Mouse (Mus musculus) gastrocnemius, postnatal 10 days (tissue): ENCODE measurements around the gene Klf2. TPM values are rescaled to one million over a fixed set of nuclear protein-coding genes. Genes with fewer than 3 reads are reported as not detected.

Experiments
- total RNA-seq, 2 experiments: library from RNA; stranded (reverse); gene quantifications; 2 replicates each; pipeline ENCODE4 v1.2.3; 2021

Klf2 gene
- total RNA-seq, 2 experiments from 2014 or later, result 25.2 to 31.9 TPM

Other genes with a start within 250 kb of the Klf2 start
- not detected for gene Olfr373, start 235.9 kb upstream of the Klf2 start, total RNA-seq
- not detected for gene Olfr374, start 212.0 kb upstream of the Klf2 start, total RNA-seq
- 100 to 1,000 TPM; 115 to 142 TPM for gene Tpm4, start 184.1 kb upstream of the Klf2 start, total RNA-seq
- gene Rab8a, start 157.8 kb upstream of the Klf2 start, total RNA-seq, result 10 to 100 TPM; 22.8 to 30.8 TPM
- not detected for gene Hsh2d, start 129.4 kb upstream of the Klf2 start, total RNA-seq
- not detected for gene Cib3, start 106.2 kb upstream of the Klf2 start, total RNA-seq
- gene Gm11034, start 105.4 kb upstream of the Klf2 start, total RNA-seq, result not detected
- 10 to 100 TPM; 14.7 to 17.9 TPM for gene Fam32a, start 99.3 kb upstream of the Klf2 start, total RNA-seq
- gene Ap1m1, start 79.0 kb upstream of the Klf2 start, total RNA-seq, result 10 to 100 TPM; 28.7 to 35.9 TPM
- 10 to 100 TPM; 14.2 to 15.8 TPM for gene Gm10282, start 13.8 kb upstream of the Klf2 start, total RNA-seq
- gene Eps15l1, start 102.4 kb downstream of the Klf2 start, total RNA-seq, result 10 to 100 TPM; 27.4 to 38.7 TPM
- 1 to 10 TPM; 1.7 to 1.8 TPM for gene Calr3, start 124.8 kb downstream of the Klf2 start, total RNA-seq
- gene 1700030K09Rik, start 124.8 kb downstream of the Klf2 start, total RNA-seq, result 1 to 10 TPM; 3.6 to 5.6 TPM
- gene Cherp, start 156.2 kb downstream of the Klf2 start, total RNA-seq, result 10 to 100 TPM; 27.5 to 38.9 TPM
- gene Slc35e1, start 173.6 kb downstream of the Klf2 start, total RNA-seq, result 10 to 100 TPM; 23.3 to 25.3 TPM
- 1 to 10 TPM; 7.0 to 9.3 TPM for gene Med26, start 229.2 kb downstream of the Klf2 start, total RNA-seq